Mouse (Mus musculus) heart, adult 2 months (tissue): ENCODE data around the gene Lmntd1.

Experiments used
- CTCF ChIP-seq: fragments of 200-600 bp; IDR thresholded peaks from 2 replicates; pipeline ENCODE4 v1.8.1; 2022; ENCODE audit warnings: antibody characterized with exemption, mild to moderate bottlenecking, moderate library complexity
- EP300 ChIP-seq: fragments of 200-500 bp; IDR thresholded peaks from 2 replicates; pipeline ENCODE4 v1.6.1; 2011; ENCODE audit warnings: low read depth, low read length, control low read depth; ENCODE audit not compliant: insufficient read depth

DNA sequence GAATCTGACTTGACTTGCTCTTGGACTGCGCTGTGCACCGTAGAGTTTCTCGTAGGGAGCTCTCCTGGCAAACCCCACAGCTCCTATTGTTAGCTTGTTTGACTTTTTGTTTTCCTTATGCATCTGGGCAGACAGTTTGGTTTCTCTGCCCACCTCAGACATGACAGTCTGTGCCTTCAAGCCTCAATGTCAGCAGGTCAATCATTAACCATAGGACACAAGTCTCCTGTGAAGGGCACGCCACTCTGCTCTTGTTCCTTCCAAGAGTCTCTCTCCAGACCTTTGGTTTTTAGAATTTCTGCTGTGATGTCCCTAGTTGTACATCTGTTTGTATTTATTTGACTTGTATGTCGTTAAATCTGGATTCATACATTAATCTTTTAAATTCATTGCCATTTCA is 63.1 kb downstream of the Lmntd1 start:
- TF ChIP-seq CTCF (no peak), EP300 (no peak)
